In genomic region chr10:81351678-81352291, GRCm38 (mm10) we compare ENCODE assay signal across 12 mouse cellular contexts. TPM values are rescaled to one million over a fixed set of nuclear protein-coding genes. Genes with fewer than 3 reads are reported as not detected.
DNase-seq lines count a peak whose midpoint lies in the region; ATAC-seq lines count a peak whose summit lies in the region.
"Had no signal": no experiment of that assay in that cellular context is flagged by ENCODE, and none has a peak within 500 bp of the region (broad histone marks: within the 10 kb centered on the region; RNA-seq: fewer than 3 reads in every experiment).

No protein-coding gene starts in this region.

- H3K9ac ChIP-seq in hindbrain, embryonic 12.5 days: no peak overlapping the region
- H3K9ac ChIP-seq in hindbrain, embryonic 11.5 days (ENCODE audit: low read depth, low read length): no peak overlapping the region
- peak overlapping the region; percentile 71 for H3K9ac ChIP-seq in liver, embryonic 12.5 days
- H3K9ac ChIP-seq: hindbrain, embryonic 14.5 days had no signal

- H3K4me2 ChIP-seq in hindbrain, embryonic 12.5 days (replicated peaks): 0 out of 2 replicates have a peak overlapping the region, but pooled peaks have one; percentile 8
- no peak overlapping the region for H3K4me2 ChIP-seq in hindbrain, embryonic 11.5 days (replicated peaks; ENCODE audit: low read depth, low read length)
- peak overlapping the region; percentile 76 for H3K4me2 ChIP-seq in liver, embryonic 12.5 days

- H3K9me3 ChIP-seq in hindbrain, embryonic 12.5 days (replicated peaks): no peaks in the 10 kb centered on the region
- H3K9me3 ChIP-seq in hindbrain, embryonic 11.5 days (ENCODE audit: control insufficient read depth, low read length): no peaks in the 10 kb centered on the region
- no peaks in the 10 kb centered on the region for H3K9me3 ChIP-seq in liver, embryonic 12.5 days (replicated peaks)

- no peak overlapping the region for H3K27ac ChIP-seq in hindbrain, embryonic 12.5 days
- no peak overlapping the region for H3K27ac ChIP-seq in hindbrain, embryonic 11.5 days (ENCODE audit: low read depth, low read length)
- peak overlapping the region; percentile 91 for H3K27ac ChIP-seq in liver, embryonic 12.5 days
- H3K27ac ChIP-seq: hindbrain, embryonic 14.5 days had no signal

- no peak for DNase-seq in hindbrain, embryonic 11.5 days (ENCODE audit: low spot score)
- DNase-seq in T-cell, adult 2 months (ENCODE audit: low spot score): peak; percentile 66
- DNase-seq in thymus, postnatal 0 days (ENCODE audit: low spot score): peak; percentile 74
- DNase-seq in layer of hippocampus, postnatal 25 days (ENCODE audit: extremely low spot score in 1 of 2, low spot score in 1 of 2): no peak
- DNase-seq in cerebellum, postnatal 4 days (ENCODE audit: low spot score in 2 of 2): no peak
- no peak for DNase-seq in cerebellum, adult 18-20 months
- DNase-seq: adrenal gland, adult 8-10 months had no signal

- H3K4me3 ChIP-seq in hindbrain, embryonic 12.5 days: no peak overlapping the region
- no peak overlapping the region for H3K4me3 ChIP-seq in hindbrain, embryonic 11.5 days (ENCODE audit: low read depth, low read length)
- H3K4me3 ChIP-seq in liver, embryonic 12.5 days: peak overlapping the region; percentile 83

- no peak for ATAC-seq in hindbrain, embryonic 12.5 days (ENCODE audit: low FRiP score)
- no peak for ATAC-seq in hindbrain, embryonic 11.5 days (ENCODE audit: low FRiP score)
- peak; percentile 26 for ATAC-seq in liver, embryonic 12.5 days

- 26% methylated on average over 9 of the region's 9 CpGs for WGBS in hindbrain, embryonic 12.5 days
- 27% methylated on average over 9 of the region's 9 CpGs for WGBS in hindbrain, embryonic 11.5 days
- 3% methylated on average over 9 of the region's 9 CpGs for whole genome bisulfite sequencing in liver, embryonic 12.5 days (ENCODE audit: insufficient replicate concordance)

- peaks cover 26% of the 10 kb centered on the region for H3K4me1 ChIP-seq in hindbrain, embryonic 12.5 days
- H3K4me1 ChIP-seq in hindbrain, embryonic 11.5 days (replicated peaks; ENCODE audit: control insufficient read depth, insufficient read depth, low read length): peaks cover 11% of the 10 kb centered on the region; the same call in 1 of the 2 replicates
- peaks cover 82% of the 10 kb centered on the region for H3K4me1 ChIP-seq in liver, embryonic 12.5 days

- H3K36me3 ChIP-seq in hindbrain, embryonic 12.5 days: peaks cover 11% of the 10 kb centered on the region
- no peaks in the 10 kb centered on the region for H3K36me3 ChIP-seq in hindbrain, embryonic 11.5 days (ENCODE audit: control insufficient read depth, insufficient read depth, low read length)
- H3K36me3 ChIP-seq in liver, embryonic 12.5 days: peaks cover 19% of the 10 kb centered on the region

- H3K27me3 ChIP-seq in hindbrain, embryonic 12.5 days: peaks cover 30% of the 10 kb centered on the region
- peaks cover 7% of the 10 kb centered on the region; the same call in 1 of the 2 replicates for H3K27me3 ChIP-seq in hindbrain, embryonic 11.5 days (ENCODE audit: control insufficient read depth, insufficient read depth, low read length)
- H3K27me3 ChIP-seq in liver, embryonic 12.5 days (replicated peaks): no peaks in the 10 kb centered on the region

RNA-seq across cellular contexts. Expression of gene Hmg20b, which starts 1.5 kb away (rescaled TPM):
- polyA plus RNA-seq in hindbrain, embryonic 12.5 days (2016; fragmentation: Nextera tagmentation; extraction: Ambion mirVana): 92.0 and 93.4 TPM in 2 replicates
- 90.2 and 100 TPM in 2 replicates for polyA plus RNA-seq in hindbrain, embryonic 11.5 days (2014; fragmentation: Nextera tagmentation; extraction: Ambion mirVana)
- 39.9 and 47.1 TPM in 2 replicates for polyA plus RNA-seq in liver, embryonic 12.5 days (2016; fragmentation: Nextera tagmentation; extraction: Ambion mirVana)
- 88.5 and 100 TPM in 2 replicates for polyA plus RNA-seq in thymus, postnatal 0 days (2015; fragmentation: Nextera tagmentation; extraction: Ambion mirVana)
- 10 to 100 TPM; 31.3 to 31.6 TPM for total RNA-seq in layer of hippocampus, postnatal 25 days (2021)

RNA-seq across cellular contexts. Expression of gene Mfsd12, which starts 5.5 kb away (rescaled TPM):
- 11.4 and 12.9 TPM in 2 replicates for polyA plus RNA-seq in hindbrain, embryonic 12.5 days (2016; fragmentation: Nextera tagmentation; extraction: Ambion mirVana)
- polyA plus RNA-seq in hindbrain, embryonic 11.5 days (2014; fragmentation: Nextera tagmentation; extraction: Ambion mirVana): 3.9 and 4.6 TPM in 2 replicates
- polyA plus RNA-seq in liver, embryonic 12.5 days (2016; fragmentation: Nextera tagmentation; extraction: Ambion mirVana): 20.8 and 21.0 TPM in 2 replicates
- polyA plus RNA-seq in thymus, postnatal 0 days (2015; fragmentation: Nextera tagmentation; extraction: Ambion mirVana): 36.3 and 38.1 TPM in 2 replicates
- 10 to 100 TPM; 46.6 to 50.7 TPM for total RNA-seq in layer of hippocampus, postnatal 25 days (2021)

RNA-seq across cellular contexts. Expression of gene Gipc3, which starts 8.7 kb away (rescaled TPM):
- not detected in 2 replicates for polyA plus RNA-seq in hindbrain, embryonic 12.5 days (2016; fragmentation: Nextera tagmentation; extraction: Ambion mirVana)
- not detected in 2 replicates for polyA plus RNA-seq in hindbrain, embryonic 11.5 days (2014; fragmentation: Nextera tagmentation; extraction: Ambion mirVana)
- 0.04 TPM in 1 of 2 replicates, not detected in the other for polyA plus RNA-seq in liver, embryonic 12.5 days (2016; fragmentation: Nextera tagmentation; extraction: Ambion mirVana)
- polyA plus RNA-seq in thymus, postnatal 0 days (2015; fragmentation: Nextera tagmentation; extraction: Ambion mirVana): 0.14 and 0.16 TPM in 2 replicates
- 1 to 10 TPM; 1.6 to 1.9 TPM for total RNA-seq in layer of hippocampus, postnatal 25 days (2021)
- total RNA-seq: neutrophil, adult 5-6 weeks had no signal
- polyA plus RNA-seq: hindbrain, embryonic 14.5 days had no signal

RNA-seq across cellular contexts. Expression of gene 4930404N11Rik, which starts 13.8 kb away (rescaled TPM):
- polyA plus RNA-seq in hindbrain, embryonic 12.5 days (2016; fragmentation: Nextera tagmentation; extraction: Ambion mirVana): 0.52 and 0.88 TPM in 2 replicates
- polyA plus RNA-seq in hindbrain, embryonic 11.5 days (2014; fragmentation: Nextera tagmentation; extraction: Ambion mirVana): 0.47 TPM in 1 of 2 replicates, not detected in the other
- polyA plus RNA-seq in liver, embryonic 12.5 days (2016; fragmentation: Nextera tagmentation; extraction: Ambion mirVana): 1.4 TPM in 2 replicates
- 1.7 and 3.0 TPM in 2 replicates for polyA plus RNA-seq in thymus, postnatal 0 days (2015; fragmentation: Nextera tagmentation; extraction: Ambion mirVana)
- 1 to 10 TPM; 1.1 to 1.2 TPM for total RNA-seq in layer of hippocampus, postnatal 25 days (2021)
- total RNA-seq: liver, adult 2 months had no signal

RNA-seq across cellular contexts. Expression of gene Tbxa2r, which starts 23.3 kb away (rescaled TPM):
- 2.7 and 3.1 TPM in 2 replicates for polyA plus RNA-seq in hindbrain, embryonic 12.5 days (2016; fragmentation: Nextera tagmentation; extraction: Ambion mirVana)
- 2.3 TPM in 2 replicates for polyA plus RNA-seq in hindbrain, embryonic 11.5 days (2014; fragmentation: Nextera tagmentation; extraction: Ambion mirVana)
- 6.7 and 7.0 TPM in 2 replicates for polyA plus RNA-seq in liver, embryonic 12.5 days (2016; fragmentation: Nextera tagmentation; extraction: Ambion mirVana)
- 97.5 and 103 TPM in 2 replicates for polyA plus RNA-seq in thymus, postnatal 0 days (2015; fragmentation: Nextera tagmentation; extraction: Ambion mirVana)
- total RNA-seq in layer of hippocampus, postnatal 25 days (2021): 1 to 10 TPM; 1.1 to 1.5 TPM

Comparison
In these comparisons a context has a peak if more than half of its experiments do, and no peak if none do; other contexts are left out.
1. DNase-seq: peak in T-cell, adult 2 months (single experiment) and thymus, postnatal 0 days (single experiment); none in hindbrain, embryonic 11.5 days (single experiment), layer of hippocampus, postnatal 25 days (0 of 2), cerebellum, postnatal 4 days (0 of 2) and cerebellum, adult 18-20 months (0 of 2).